In the genomic region with DNA sequence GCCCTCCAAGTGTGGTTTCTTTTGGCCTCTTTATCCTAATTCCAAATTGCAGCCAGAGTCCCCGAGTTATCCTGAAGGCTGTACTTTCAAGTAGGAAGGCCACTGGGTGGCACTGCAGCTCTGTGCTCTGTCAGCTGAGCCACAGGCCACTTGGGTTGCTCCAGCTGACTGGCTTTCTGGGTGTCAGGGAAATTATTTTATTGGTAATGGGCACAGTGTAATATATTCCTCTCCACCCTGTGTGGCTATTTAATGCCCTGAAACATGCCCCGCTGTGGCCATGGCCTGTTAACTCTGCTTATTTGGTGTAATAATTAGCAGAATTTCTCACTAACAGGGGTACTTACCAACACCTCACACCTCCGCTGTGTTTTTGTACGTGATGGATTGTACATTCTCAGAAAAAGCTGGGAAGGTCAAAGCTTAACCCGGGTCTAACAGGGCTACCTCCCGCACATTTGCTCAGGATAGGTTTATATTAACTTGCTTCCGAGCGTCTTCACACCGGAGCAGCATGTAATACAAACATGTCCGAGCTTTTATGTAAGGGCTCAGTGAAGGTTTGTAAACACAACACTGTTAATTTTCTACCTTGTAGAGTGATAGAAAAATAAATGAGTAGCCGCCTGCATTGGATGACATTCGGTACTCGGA, we compare ENCODE assay signal across 8 mouse cellular contexts.
A peak's percentile ranks its signal among the peaks of the same experiment; 100 is the strongest.
DNase-seq lines count a peak whose midpoint lies in the region; ATAC-seq and TF ChIP-seq lines count a peak whose summit lies in the region.

No protein-coding gene starts in this region.

- H3K27ac ChIP-seq in forebrain, embryonic 10.5 days, result no peak overlapping the region
- H3K27ac ChIP-seq in liver, embryonic 16.5 days (ENCODE audit: low read length), result peak overlapping the region; percentile 84

- no peak for TF ChIP-seq POLR2A in brain, embryonic 14.5 days (IDR thresholded peaks at IDR 0.05; ENCODE audit: borderline replicate concordance, extremely low read depth, insufficient read depth, insufficient read length, poor library complexity, severe bottlenecking)

- H3K27me3 ChIP-seq in forebrain, embryonic 10.5 days (ENCODE audit: poor library complexity, severe bottlenecking), result peaks cover 62% of the 10 kb centered on the region
- no peaks in the 10 kb centered on the region for H3K27me3 ChIP-seq in liver, embryonic 16.5 days (ENCODE audit: control insufficient read depth, insufficient read depth, low read depth, low read length)

- H3K9ac ChIP-seq in liver, embryonic 16.5 days (ENCODE audit: low read depth, low read length), result no peak overlapping the region

- WGBS in forebrain, embryonic 10.5 days, result 82% methylated on average over 13 of the region's 13 CpGs
- 28% methylated on average over 13 of the region's 13 CpGs for WGBS in large intestine, adult 2 months
- 63% methylated on average over 13 of the region's 13 CpGs for WGBS in liver, embryonic 16.5 days (ENCODE audit: insufficient replicate concordance)

- intact Hi-C loops in heart, postnatal 14 days (cut with DNase I), result loop anchor here (2.0 to 5.0 kb wide), 2 partner anchors 418 to 978 kb away; partner anchors contain the start of gene Irx5

- H3K4me1 ChIP-seq in forebrain, embryonic 10.5 days, result peaks cover 86% of the 10 kb centered on the region
- H3K4me1 ChIP-seq in liver, embryonic 16.5 days (ENCODE audit: control insufficient read depth, low read depth, low read length), result peaks cover 38% of the 10 kb centered on the region

- DNase-seq in CD4-positive helper T cell, adult 2 months (ENCODE audit: low read depth, low spot score), result peak; percentile 21
- DNase-seq in brain, embryonic 14.5 days (ENCODE audit: low read depth), result peak; percentile 89
- peak; percentile 61 for DNase-seq in forebrain, embryonic 10.5 days (ENCODE audit: extremely low spot score, low spot score)
- DNase-seq in heart, postnatal 14 days, result peak; percentile 80 to 86
- DNase-seq in large intestine, adult 2 months (ENCODE audit: low read depth, low spot score), result peak; percentile 67
- DNase-seq in ovary, adult 18-20 months (ENCODE audit: low spot score), result peak; percentile 59
- DNase-seq in thymus, postnatal 0 days (ENCODE audit: low spot score), result peak; percentile 51

- H3K36me3 ChIP-seq in forebrain, embryonic 10.5 days (replicated peaks), result no peaks in the 10 kb centered on the region
- no peaks in the 10 kb centered on the region for H3K36me3 ChIP-seq in liver, embryonic 16.5 days (ENCODE audit: control insufficient read depth, insufficient read depth)

- no peak overlapping the region for H3K4me2 ChIP-seq in liver, embryonic 16.5 days (ENCODE audit: low read depth, low read length)

- peak; percentile 78 for ATAC-seq in liver, embryonic 16.5 days (ENCODE audit: low read depth)

- no peaks in the 10 kb centered on the region for H3K9me3 ChIP-seq in forebrain, embryonic 10.5 days
- no peaks in the 10 kb centered on the region for H3K9me3 ChIP-seq in liver, embryonic 16.5 days (replicated peaks; ENCODE audit: control insufficient read depth, low read length)

- TF ChIP-seq CTCF in brain, embryonic 14.5 days (IDR thresholded peaks at IDR 0.05; ENCODE audit: borderline replicate concordance, extremely low read depth, insufficient read depth, insufficient read length), result peak; percentile 93

- H3K4me3 ChIP-seq in forebrain, embryonic 10.5 days, result no peak overlapping the region
- H3K4me3 ChIP-seq in liver, embryonic 16.5 days (ENCODE audit: low read depth, low read length), result no peak overlapping the region

Comparison
In these comparisons a context has a peak if more than half of its experiments do, and no peak if none do; other contexts are left out.
1. DNase-seq: peak in every context shown above with its lines; median percentile 89 in brain, embryonic 14.5 days; 83 in heart, postnatal 14 days; 67 in large intestine, adult 2 months; 61 in forebrain, embryonic 10.5 days; 59 in ovary, adult 18-20 months; 51 in thymus, postnatal 0 days; 21 in CD4-positive helper T cell, adult 2 months.